Mouse (Mus musculus) midbrain, embryonic 11.5 days (tissue): ENCODE measurements at regions not wholly inside any gene's neighbourhood (a gene's known extent, or its start where the extent isn't known, plus 50 kb on each side); places are given as distances from the start of the nearest gene placed in this dataset.

Experiments
- ATAC-seq: fragments of 200-750 bp; cut with Nextera tagmentation; 2 replicates; pipeline ENCODE4 v1.8.0; 2017; ENCODE audit warnings: moderate TSS enrichment, moderate library complexity; ENCODE audit not compliant: low FRiP score
- DNase-seq: peaks from one replicate; pipeline ENCODE4 v3.0.0; 2015; ENCODE audit warnings: low spot score; ENCODE audit errors: missing footprints
- H3K27ac ChIP-seq: fragments of 300-500 bp; sonication (generic); 2 replicates; pipeline ENCODE4 v1.5.1; 2014; ENCODE audit warnings: low read depth, low read length
- H3K27me3 ChIP-seq: fragments of 300-500 bp; sonication (generic); 2 replicates; pipeline ENCODE4 v1.6.1; 2014; ENCODE audit warnings: mild to moderate bottlenecking, low read length, moderate library complexity, mixed read lengths; ENCODE audit not compliant: control insufficient read depth, insufficient read depth
- H3K36me3 ChIP-seq: fragments of 300-500 bp; sonication (generic); 2 replicates; pipeline ENCODE4 v1.6.1; 2014; ENCODE audit warnings: mild to moderate bottlenecking, low read length, moderate library complexity, mixed read lengths; ENCODE audit not compliant: control insufficient read depth, insufficient read depth
- H3K4me1 ChIP-seq: fragments of 300-500 bp; sonication (generic); 2 replicates; pipeline ENCODE4 v1.6.1; 2014; ENCODE audit warnings: low read length; ENCODE audit not compliant: control insufficient read depth, insufficient read depth
- H3K4me2 ChIP-seq: fragments of 300-500 bp; sonication (generic); 2 replicates; pipeline ENCODE4 v1.6.1; 2014; ENCODE audit warnings: mild to moderate bottlenecking, moderate library complexity
- H3K4me3 ChIP-seq: fragments of 300-500 bp; sonication (generic); 2 replicates; pipeline ENCODE4 v1.5.1; 2014; ENCODE audit warnings: low read depth, low read length
- H3K9ac ChIP-seq: fragments of 300-500 bp; sonication (generic); 2 replicates; pipeline ENCODE4 v1.6.1; 2014; ENCODE audit warnings: low read length
- H3K9me3 ChIP-seq: fragments of 300-500 bp; sonication (generic); 2 replicates; pipeline ENCODE4 v1.6.1; 2016; ENCODE audit warnings: low read length; ENCODE audit not compliant: control insufficient read depth
- WGBS: fragments of 180-500 bp; shearing (Covaris S2); extraction: QIAGEN DNeasy Blood & Tissue Kit; methylation state at CpG from one replicate; pipeline ENCODE4 v1.1.7; 2014; 5-methylcytosine and 5-hydroxymethylcytosine counted together

- Histone ChIP-seq H3K27ac (no peak overlapping the region), H3K4me3 (no peak overlapping the region), H3K27me3 (no peaks in the 10 kb centered on the region), H3K9ac (no peak overlapping the region), H3K9me3 (no peaks in the 10 kb centered on the region), H3K4me1 (no peaks in the 10 kb centered on the region), H3K4me2 (no peak overlapping the region), H3K36me3 (no peaks in the 10 kb centered on the region)
- 97% methylated on average over 1 of the region's 1 CpGs for WGBS
- DNase-seq = no peak
- ATAC-seq = no peak
Observed at GRCm38 (mm10) chr5:97831421-97831820, 199.4 kb downstream of the Antxr2 start.

- 79% methylated on average over 3 of the region's 3 CpGs for WGBS
- Histone ChIP-seq H3K9me3 (no peaks in the 10 kb centered on the region), H3K27me3 (no peaks in the 10 kb centered on the region)
Observed at GRCm38 (mm10) chr5:97817485-97817884, 213.4 kb downstream of the Antxr2 start.

DNA sequence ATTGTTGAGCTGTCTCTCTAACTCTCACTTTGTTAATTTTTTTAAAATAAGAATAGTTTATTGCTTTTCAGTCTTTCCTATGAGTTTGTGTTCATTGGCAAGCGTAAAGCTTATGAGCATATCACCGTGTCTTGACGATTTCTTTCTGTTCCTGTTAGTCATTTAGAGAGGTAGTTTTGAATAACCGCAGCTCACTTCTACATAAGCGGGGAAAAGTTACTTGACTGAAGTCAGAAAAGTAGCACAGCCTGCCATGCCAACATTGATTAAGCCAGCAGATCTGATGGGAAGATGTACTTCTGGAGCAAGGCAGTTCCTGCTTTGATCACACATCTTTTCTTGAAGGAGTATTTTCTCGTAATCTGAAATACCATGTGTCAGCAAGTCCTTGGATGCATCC lies 215.5 kb downstream of the Antxr2 start:
- Histone ChIP-seq H3K27me3 (no peaks in the 10 kb centered on the region), H3K27ac (no peak overlapping the region), H3K4me2 (no peak overlapping the region), H3K4me3 (no peak overlapping the region), H3K4me1 (no peaks in the 10 kb centered on the region), H3K9me3 (no peaks in the 10 kb centered on the region), H3K9ac (no peak overlapping the region), H3K36me3 (no peaks in the 10 kb centered on the region)
- 93% methylated on average over 6 of the region's 6 CpGs for WGBS
- no peak for ATAC-seq
- DNase-seq = no peak

More at GRCm38 (mm10) chr5:97817485-97817884, 213.4 kb downstream of the Antxr2 start:
- no peak overlapping the region for H3K27ac ChIP-seq
- DNase-seq (no peak), ATAC-seq (no peak)
- H3K36me3 ChIP-seq = no peaks in the 10 kb centered on the region
- no peak overlapping the region for H3K9ac ChIP-seq
- no peaks in the 10 kb centered on the region for H3K4me1 ChIP-seq
- no peak overlapping the region for H3K4me2 ChIP-seq
- no peak overlapping the region for H3K4me3 ChIP-seq

DNA sequence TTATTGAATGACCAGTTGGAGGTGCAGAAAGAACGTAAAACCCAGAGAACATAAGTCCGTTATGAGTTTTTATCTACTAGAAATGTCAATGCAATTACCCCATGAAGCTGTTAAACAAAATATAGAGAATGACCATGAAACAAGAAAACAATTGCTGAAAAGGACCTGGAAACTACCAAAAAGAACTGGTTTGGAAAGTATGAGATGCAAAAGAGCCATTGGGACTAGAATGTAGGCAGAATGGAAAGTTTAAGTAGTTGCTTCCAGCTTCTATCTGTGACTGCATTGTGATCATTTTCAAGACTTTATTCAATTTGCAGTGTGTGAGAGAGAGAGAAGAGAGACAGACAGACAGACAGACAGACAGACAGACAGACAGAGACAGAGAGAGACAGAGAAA lies 216.1 kb downstream of the Antxr2 start:
- no peak overlapping the region for H3K4me2 ChIP-seq
- H3K27ac ChIP-seq = no peak overlapping the region
- no peaks in the 10 kb centered on the region for H3K27me3 ChIP-seq
- no peak overlapping the region for H3K4me3 ChIP-seq
- H3K4me1 ChIP-seq = no peaks in the 10 kb centered on the region
- ATAC-seq = no peak
- no peaks in the 10 kb centered on the region for H3K9me3 ChIP-seq
- DNase-seq = no peak
- 95% methylated on average over 2 of the region's 2 CpGs for WGBS
- H3K9ac ChIP-seq = no peak overlapping the region
- no peaks in the 10 kb centered on the region for H3K36me3 ChIP-seq

GRCm38 (mm10) chr5:97812611-97813350 lies 218.1 kb downstream of the Antxr2 start:
- WGBS = 95% methylated on average over 1 of the region's 1 CpGs
- ATAC-seq = no peak
- DNase-seq = no peak
- Histone ChIP-seq H3K27ac (no peak overlapping the region), H3K36me3 (no peaks in the 10 kb centered on the region), H3K4me2 (no peak overlapping the region), H3K4me3 (no peak overlapping the region), H3K9ac (no peak overlapping the region), H3K9me3 (no peaks in the 10 kb centered on the region), H3K27me3 (no peaks in the 10 kb centered on the region), H3K4me1 (no peaks in the 10 kb centered on the region)

- no peaks in the 10 kb centered on the region for H3K36me3 ChIP-seq
- no peaks in the 10 kb centered on the region for H3K9me3 ChIP-seq
- H3K27ac ChIP-seq = no peak overlapping the region
- ATAC-seq (no peak), DNase-seq (no peak)
- no peaks in the 10 kb centered on the region for H3K27me3 ChIP-seq
- no peak overlapping the region for H3K4me3 ChIP-seq
- WGBS = 74% methylated on average over 2 of the region's 2 CpGs
- H3K9ac ChIP-seq = no peak overlapping the region
- H3K4me1 ChIP-seq = no peaks in the 10 kb centered on the region
- H3K4me2 ChIP-seq = no peak overlapping the region
Observed at GRCm38 (mm10) chr5:97809007-97809406, 221.8 kb downstream of the Antxr2 start.

DNA sequence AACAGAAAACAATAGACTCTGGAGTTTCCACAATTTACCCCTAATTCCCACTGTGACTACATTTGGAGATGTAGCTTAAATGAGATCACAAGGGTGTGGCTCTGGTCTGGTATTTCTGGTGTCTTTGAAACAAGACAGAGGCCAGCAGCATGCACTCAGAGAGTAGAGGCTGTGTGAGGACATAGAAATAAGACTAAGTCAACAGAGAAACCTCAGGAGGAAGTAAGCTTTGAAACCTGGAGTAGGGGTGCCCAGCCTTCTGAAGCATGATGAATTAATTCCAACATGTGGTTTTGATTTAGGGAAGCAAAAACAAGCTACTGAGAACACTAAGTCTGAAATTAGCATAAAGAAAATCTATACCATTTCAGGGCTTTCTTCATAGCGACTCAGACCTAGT lies 223.7 kb downstream of the Antxr2 start:
- WGBS = 67% methylated on average over 1 of the region's 1 CpGs
- H3K9me3 ChIP-seq = no peaks in the 10 kb centered on the region
- H3K27ac ChIP-seq = no peak overlapping the region
- no peak for ATAC-seq
- H3K4me3 ChIP-seq = no peak overlapping the region
- no peaks in the 10 kb centered on the region for H3K4me1 ChIP-seq
- H3K27me3 ChIP-seq = no peaks in the 10 kb centered on the region
- no peak overlapping the region for H3K9ac ChIP-seq
- no peak overlapping the region for H3K4me2 ChIP-seq
- H3K36me3 ChIP-seq = no peaks in the 10 kb centered on the region
- DNase-seq = no peak

DNA sequence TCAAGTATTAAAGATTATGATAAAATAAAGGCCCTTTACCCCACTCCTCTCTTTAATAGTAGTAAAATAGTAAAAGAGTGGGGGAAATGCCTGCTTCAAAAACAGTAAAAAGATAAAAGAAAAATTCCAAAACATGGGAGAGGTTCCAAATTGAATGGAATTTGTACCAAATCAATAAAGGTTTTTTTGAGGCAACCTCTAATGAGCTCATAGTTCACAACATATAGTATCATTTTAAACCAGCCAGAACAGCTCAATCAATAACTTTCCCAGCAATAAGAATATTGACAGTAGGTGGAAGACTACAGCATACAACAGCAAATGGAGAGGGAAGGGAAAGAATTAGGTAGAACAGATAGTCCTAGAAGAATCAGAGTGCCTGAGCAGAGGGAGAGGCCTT lies 224.1 kb downstream of the Antxr2 start:
- no peak overlapping the region for H3K4me3 ChIP-seq
- DNase-seq (no peak), ATAC-seq (no peak)

GRCm38 (mm10) chr5:97800017-97800416 lies 230.8 kb downstream of the Antxr2 start:
- 33% methylated on average over 3 of the region's 3 CpGs for WGBS
- Histone ChIP-seq H3K4me3 (no peak overlapping the region), H3K9me3 (no peaks in the 10 kb centered on the region), H3K4me2 (no peak overlapping the region), H3K27me3 (no peaks in the 10 kb centered on the region), H3K9ac (no peak overlapping the region), H3K36me3 (no peaks in the 10 kb centered on the region), H3K27ac (no peak overlapping the region), H3K4me1 (no peaks in the 10 kb centered on the region)
- ATAC-seq (peak; percentile 30; the same call in 1 of the 2 replicates), DNase-seq (no peak)

More for the DNA sequence above, 224.1 kb downstream of the Antxr2 start:
- Histone ChIP-seq H3K27me3 (no peaks in the 10 kb centered on the region), H3K4me2 (no peak overlapping the region), H3K9ac (no peak overlapping the region), H3K4me1 (no peaks in the 10 kb centered on the region), H3K36me3 (no peaks in the 10 kb centered on the region), H3K9me3 (no peaks in the 10 kb centered on the region), H3K27ac (no peak overlapping the region)
